Mouse (Mus musculus): ENCODE results near the gene Yap1.

- TF ChIP-seq POLR2A (IDR thresholded peaks at IDR 0.05; ENCODE audit: borderline replicate concordance, low read depth, low read length) (no peak), CTCF (IDR thresholded peaks at IDR 0.05; ENCODE audit: low read depth, low read length) (no peak)
Observed at GRCm38 (mm10) chr9:7956400-7956799, 48.0 kb downstream of the Yap1 start.
